Mouse (Mus musculus): ENCODE measurements at regions not wholly inside any gene's neighbourhood (a gene's known extent, or its start where the extent isn't known, plus 50 kb on each side); places are given as distances from the start of the nearest gene placed in this dataset.

- no peak for DNase-seq (ENCODE audit: low spot score in 2 of 2)
Measured at GRCm38 (mm10) chr4:9010381-9011128, 771.7 kb upstream of the Car8 start.

DNA sequence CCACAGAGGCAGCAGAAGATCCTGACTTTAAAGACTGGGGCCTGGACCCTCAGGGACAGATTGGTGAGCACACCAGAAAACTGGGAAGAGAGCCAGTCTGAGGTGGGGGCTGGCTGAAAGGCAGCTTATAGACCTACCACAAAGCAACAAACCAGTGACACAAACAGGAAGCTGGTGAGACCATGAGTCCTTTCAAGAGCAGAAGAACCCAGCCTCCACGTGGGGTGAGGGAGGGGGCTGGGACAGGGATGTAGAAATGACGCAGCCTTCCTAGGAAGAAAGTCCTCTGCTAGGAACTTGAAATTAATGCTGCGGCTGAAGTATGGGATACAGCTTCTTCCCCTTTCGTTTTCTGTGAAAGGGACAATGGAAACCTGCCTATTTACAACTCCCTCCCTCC lies 770.8 kb upstream of the Car8 start:
- no peak for DNase-seq (ENCODE audit: low spot score in 2 of 2)

DNA sequence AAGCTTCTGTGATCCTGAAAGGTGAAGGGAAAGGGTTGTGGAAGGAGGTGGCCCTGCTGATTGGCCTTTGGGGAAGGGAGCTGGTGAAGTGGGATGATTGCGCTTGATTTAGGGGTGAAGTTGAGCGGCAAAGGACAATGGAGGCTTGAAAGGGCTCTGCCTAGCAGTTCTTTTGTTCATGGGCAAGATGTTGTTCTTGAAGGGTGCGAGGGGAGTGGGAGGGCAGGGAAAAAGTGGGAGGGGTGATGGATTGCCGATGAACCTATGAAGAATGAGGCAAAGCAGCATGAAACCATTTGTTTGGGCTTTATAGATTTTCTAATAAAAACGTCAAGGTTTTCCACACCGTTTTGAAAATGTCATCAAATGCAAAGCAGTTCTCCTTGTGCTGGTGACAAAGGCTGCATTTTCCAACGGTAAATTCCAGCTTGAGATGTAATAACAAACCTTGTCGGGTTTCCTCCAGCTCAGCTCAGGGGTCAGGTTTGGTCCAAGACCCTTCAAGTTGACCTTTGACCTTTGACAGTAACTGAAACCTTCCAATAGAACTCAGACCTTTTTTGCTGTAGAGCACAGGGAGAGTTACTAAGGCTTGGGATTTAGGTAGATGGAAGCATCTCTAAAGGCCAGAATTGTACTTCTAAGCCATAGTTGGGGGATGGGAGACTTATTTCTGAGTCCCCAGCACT lies 767.2 kb upstream of the Car8 start:
- no peak for DNase-seq (ENCODE audit: low spot score in 2 of 2)

DNA sequence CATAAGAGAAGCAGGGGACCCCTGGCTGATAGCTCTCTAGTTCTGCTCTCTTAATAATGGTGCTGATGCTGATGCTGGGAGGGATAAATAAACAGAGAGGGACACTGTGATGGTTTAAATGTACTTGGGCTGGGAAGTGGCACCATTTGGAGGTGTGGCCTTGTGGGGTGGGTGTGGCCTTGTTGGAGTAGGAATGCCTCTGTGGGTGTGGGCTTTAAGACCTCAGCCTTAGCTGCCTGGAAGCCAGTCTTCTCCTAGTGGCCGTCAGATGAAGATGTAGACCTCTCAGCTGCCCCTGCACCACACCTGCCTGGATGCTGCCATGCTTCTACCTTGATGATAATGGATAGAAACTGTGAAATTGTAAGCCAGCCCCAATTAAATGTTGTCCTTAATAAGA lies 765.0 kb upstream of the Car8 start:
- no peak for DNase-seq (ENCODE audit: low spot score in 2 of 2)

DNA sequence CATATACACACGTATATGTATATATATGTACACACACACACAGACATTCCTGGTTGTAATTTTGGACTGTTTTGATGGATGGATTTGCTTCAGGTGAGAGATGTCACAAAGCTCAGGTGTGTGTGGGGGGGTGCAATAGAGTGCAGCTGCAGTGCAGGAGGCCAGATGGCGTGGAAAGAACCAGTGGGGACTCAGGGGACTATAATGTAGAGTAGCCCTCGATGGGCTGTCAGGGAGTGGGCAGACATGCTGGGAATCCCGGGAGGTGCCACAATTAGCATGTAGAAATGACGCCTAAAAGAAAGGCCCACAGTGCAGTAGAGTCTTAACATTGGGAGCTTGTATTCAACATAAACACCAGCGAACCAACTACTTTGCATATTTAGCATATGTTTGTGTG lies 763.5 kb upstream of the Car8 start:
- no peak for DNase-seq (ENCODE audit: low spot score in 2 of 2)

DNA sequence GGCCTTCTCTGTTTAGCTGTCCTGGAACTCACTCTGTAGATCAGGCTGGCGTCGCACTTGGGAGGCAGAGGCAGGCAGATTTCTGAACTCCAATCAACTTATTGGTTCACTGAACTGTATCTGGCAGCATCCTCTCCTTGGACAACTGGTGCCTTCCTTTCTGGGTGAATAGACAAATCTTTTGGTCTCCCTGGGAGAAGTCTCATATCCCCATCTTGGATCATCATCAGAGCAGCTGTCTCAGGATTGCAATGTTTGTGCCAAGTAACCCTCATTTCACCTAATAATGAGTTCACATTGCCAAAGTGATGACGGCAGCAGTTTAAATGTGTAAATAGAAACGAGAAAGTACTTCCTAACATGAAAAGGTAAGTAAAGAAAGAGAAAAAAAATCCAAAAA lies 759.8 kb upstream of the Car8 start:
- DNase-seq (ENCODE audit: low spot score in 2 of 2), result no peak

- DNase-seq (ENCODE audit: low spot score in 2 of 2), result no peak
Measured at GRCm38 (mm10) chr4:8992171-8992570, 753.3 kb upstream of the Car8 start.

GRCm38 (mm10) chr4:8990551-8990950 lies 751.7 kb upstream of the Car8 start:
- no peak for DNase-seq (ENCODE audit: low spot score in 2 of 2)

DNA sequence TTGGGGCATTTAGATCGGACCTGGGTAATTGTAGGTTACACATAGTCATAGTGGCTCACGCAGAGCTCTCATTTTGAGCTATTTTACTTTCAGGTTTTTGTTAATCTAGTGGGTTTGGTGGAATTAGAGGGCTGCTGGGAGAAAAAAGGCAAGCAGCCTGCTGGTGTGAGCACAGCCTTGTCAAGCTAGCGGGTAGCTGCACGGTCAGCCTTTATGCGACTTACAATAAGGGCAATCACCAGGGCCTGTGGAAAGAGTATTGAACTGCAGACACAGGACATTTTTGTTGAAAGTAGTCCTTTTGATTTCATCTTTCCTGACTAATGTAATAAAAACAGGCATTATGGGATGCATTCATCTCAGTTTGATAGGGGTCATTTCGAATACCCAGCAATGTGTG lies 750.8 kb upstream of the Car8 start:
- DNase-seq (ENCODE audit: low spot score in 2 of 2), result no peak

- no peak for DNase-seq (ENCODE audit: low spot score in 2 of 2)
Measured at GRCm38 (mm10) chr4:8989110-8989509, 750.3 kb upstream of the Car8 start.

DNA sequence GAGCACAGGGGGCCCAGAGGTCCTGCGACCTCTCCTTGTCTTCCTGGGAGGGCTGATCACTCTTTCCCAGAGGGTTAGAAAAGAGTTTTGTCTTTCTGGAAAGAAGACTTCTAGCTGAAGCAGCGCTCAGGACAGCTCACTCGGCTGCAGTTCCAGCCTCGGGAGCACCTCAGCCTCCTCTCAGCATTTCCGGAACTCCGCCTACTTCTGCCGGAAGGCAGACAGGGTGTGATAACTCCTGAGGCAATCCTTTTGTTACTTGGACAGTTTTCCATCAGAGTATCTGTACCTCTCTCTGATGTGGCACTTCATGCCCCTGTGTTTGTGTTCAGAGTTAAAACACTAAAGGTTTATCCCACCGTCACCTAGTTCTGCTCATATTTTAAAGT lies 749.5 kb upstream of the Car8 start:
- DNase-seq (ENCODE audit: low spot score in 2 of 2), result no peak

- DNase-seq (ENCODE audit: low spot score in 2 of 2), result no peak
Measured at GRCm38 (mm10) chr4:8987544-8988344, 748.9 kb upstream of the Car8 start.

- DNase-seq (ENCODE audit: low spot score in 2 of 2), result no peak
Measured at GRCm38 (mm10) chr4:8986394-8987091, 747.7 kb upstream of the Car8 start.

GRCm38 (mm10) chr4:8984059-8984606 lies 745.3 kb upstream of the Car8 start:
- DNase-seq (ENCODE audit: low spot score in 2 of 2), result no peak

- DNase-seq (ENCODE audit: low spot score in 2 of 2), result no peak
Measured at GRCm38 (mm10) chr4:8978949-8979348, 740.1 kb upstream of the Car8 start.

- DNase-seq (ENCODE audit: low spot score in 2 of 2), result no peak
Measured at GRCm38 (mm10) chr4:8969951-8970455, 731.2 kb upstream of the Car8 start.

DNA sequence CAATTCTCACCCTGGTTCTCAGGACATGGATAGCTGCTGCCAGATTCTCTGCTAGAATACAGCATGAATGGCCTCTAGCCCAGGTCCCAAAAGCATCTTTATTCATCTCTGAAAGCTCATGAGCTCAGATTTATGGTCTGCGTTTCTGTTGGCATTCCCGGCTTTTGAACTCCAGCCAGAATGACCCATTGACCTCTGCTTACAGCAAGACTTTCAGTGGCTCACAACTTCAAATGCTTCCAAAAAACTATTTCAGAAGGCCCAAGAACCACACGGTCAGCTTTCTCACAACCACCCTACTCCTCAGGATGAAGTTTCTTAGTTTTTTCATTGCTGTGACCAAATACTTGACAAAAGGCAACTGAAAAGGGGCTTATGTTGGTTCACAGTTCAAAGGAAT lies 729.9 kb upstream of the Car8 start:
- DNase-seq (ENCODE audit: low spot score in 2 of 2), result no peak

- DNase-seq (ENCODE audit: low spot score in 2 of 2), result no peak
Measured at GRCm38 (mm10) chr4:8967986-8968385, 729.1 kb upstream of the Car8 start.

DNA sequence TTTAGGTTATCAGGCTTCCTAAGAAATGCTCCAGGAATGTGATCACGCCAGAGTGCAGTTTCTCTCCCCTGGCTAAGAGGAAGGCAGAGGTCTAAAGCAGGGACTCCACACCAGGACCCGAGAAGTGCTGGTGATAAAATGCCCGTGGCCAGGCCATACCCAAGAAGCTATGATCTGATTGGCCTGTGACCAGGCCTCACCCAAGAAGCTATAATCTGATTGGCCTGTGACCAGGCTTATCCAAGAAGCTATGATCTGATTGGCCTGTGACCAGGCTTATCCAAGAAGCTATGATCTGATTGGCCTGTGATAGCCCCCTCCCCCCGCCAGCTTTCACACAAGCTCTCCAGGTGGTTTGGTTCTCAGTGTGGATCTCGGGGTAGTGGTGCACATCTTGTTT lies 726.7 kb upstream of the Car8 start:
- DNase-seq (ENCODE audit: low spot score in 2 of 2), result no peak

DNA sequence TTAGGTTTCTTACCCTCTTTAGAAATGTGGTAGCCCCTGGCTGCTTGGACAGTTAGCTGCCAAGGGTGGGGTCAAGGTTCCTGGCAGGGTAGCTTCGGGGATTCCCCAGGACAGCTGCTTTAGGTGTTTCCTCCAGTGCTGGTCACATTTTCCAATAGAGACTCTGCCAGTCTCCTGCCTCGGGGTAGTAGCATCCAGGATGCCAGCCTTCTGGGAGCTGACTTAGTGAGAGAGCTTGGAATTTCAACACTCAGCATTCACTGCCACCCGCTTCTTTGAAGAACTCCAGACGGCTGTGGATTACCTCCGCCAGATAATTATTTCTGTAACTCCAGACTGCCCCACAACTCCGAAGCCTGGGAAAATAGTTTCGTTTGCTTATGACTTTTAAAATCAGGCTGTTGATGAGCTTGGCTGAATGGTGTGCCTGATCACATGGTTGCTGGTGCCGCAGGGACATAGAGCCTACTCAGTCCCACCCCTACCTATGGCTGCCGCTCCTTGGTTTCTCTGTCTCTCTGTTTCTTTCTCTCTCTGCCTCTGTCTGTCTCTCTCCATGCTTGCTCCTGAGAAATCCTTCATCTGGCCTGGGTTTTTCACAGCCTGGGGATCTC lies 724.2 kb upstream of the Car8 start:
- DNase-seq (ENCODE audit: low spot score in 2 of 2), result no peak

DNA sequence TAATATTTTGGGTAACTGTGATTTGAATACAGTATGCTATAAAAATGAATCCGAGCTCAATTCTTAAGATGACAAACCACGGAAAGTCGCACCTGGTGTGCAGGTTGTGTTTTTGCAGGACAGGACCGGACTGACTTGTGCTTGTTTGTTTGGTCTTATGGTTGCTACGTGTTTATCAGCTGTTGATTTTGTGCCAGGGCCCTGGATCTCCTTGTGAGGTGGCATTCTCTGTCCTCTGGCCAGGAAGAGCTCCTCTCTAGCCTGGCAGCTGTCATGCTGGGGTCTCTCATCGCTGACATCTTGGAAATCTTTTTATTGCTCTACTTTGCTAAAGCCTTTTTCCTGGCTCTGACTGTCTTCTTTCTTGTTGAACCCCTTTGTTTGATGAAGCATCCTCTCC lies 723.0 kb upstream of the Car8 start:
- no peak for DNase-seq (ENCODE audit: low spot score in 2 of 2)

Data from gastrocnemius, postnatal 4 days (tissue).